Mouse (Mus musculus) c-Kit-positive CD71-negative TER-119-negative erythroid progenitor cells, embryonic 14.5 days (primary cell): ENCODE measurements around the gene Dynlrb1.

Experiments
- DNase-seq: peaks from one replicate; pipeline ENCODE4 v3.0.0-alpha.2; 2013; ENCODE audit warnings: low read depth

Dynlrb1 gene

GRCm38 (mm10) chr2:155283793-155284192 lies 47.5 kb downstream of the Dynlrb1 start:
- no peak for DNase-seq

DNA sequence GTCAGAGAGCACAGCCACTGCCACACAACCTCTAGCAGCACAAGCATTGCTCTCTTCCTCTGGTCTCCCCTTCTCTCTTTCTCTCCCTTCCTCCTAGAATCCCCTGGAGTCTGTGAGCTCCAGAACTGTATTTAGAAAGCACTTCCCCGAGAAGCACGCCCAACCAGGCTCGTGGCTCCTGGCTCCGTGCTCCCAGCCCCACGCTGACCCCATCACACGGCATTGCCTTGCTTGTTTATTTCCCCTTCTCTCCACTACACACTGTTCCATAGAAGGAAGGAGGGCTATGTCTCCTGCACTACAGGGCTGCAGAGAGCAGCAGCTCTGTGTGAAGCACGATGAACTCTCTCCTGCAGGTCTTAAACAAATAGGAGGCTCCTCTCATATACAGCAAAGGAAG lies 48.3 kb downstream of the Dynlrb1 start:
- no peak for DNase-seq

GRCm38 (mm10) chr2:155285744-155286143 lies 49.4 kb downstream of the Dynlrb1 start:
- no peak for DNase-seq

DNA sequence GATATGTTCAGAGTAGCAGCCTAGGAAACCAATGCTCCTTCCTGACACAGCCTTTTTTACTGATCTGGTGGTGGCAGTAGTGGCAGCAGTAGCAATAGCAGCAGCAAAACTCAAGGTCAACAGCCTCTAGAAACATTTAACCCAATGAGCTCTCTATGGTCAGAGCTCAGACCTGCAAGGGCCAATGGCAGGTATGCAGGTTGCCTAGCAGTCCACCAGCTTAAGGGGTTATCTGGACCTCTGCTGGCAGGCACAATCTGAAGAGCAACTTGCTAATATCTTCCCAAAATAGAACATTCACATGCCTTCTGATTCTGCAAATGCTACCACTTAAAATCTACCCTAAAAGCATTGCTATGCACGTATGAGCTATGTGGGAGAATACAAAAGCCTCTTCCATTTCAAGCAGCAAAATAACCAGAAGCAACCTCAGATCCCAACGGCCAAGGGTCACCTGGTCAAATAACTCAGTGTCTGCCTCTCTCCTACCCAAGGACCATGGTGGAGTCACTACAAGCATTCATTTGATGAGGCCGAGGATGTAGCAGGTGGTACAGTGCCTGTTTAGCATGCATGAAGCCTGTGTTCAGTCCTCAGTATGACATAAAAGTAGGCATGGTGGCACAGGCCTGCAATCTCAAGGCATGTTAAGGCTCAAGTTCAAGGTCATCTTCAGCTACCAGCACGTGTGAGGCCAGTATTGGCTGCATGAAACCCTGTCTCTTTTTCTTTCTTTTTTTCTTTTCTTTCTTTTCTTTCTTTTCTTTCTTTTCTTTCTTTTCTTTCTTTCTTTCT lies 51.3 kb downstream of the Dynlrb1 start:
- DNase-seq, result no peak

GRCm38 (mm10) chr2:155290066-155290465 lies 53.7 kb downstream of the Dynlrb1 start:
- no peak for DNase-seq

GRCm38 (mm10) chr2:155293382-155293781 lies 57.0 kb downstream of the Dynlrb1 start:
- DNase-seq, result no peak

DNA sequence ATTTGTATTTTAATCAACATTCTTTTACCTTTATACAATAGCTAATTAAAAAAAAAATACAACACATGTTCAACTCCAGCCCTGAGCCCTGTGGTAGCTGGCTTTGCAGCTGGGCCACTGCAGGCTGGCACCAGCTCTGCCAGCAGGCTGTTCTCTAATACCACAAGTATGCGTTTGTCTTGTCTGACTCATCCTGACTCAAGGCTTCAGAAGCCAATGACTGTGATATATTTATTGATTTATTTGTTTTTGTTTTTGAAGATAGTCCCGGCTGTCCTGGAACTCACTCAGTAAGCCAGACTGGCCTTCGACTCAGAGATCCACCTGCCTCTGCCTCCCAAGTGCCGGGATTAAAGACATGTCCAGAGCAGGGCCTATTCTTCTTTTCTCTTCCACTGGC lies 57.6 kb downstream of the Dynlrb1 start:
- no peak for DNase-seq

- DNase-seq, result no peak
Observed at GRCm38 (mm10) chr2:155295453-155295852, 59.1 kb downstream of the Dynlrb1 start.

- no peak for DNase-seq
Observed at GRCm38 (mm10) chr2:155299563-155299962, 63.2 kb downstream of the Dynlrb1 start.
